Mouse (Mus musculus) CH12.LX (cell line): Measurements from ENCODE around the gene Arvcf. TPM values are rescaled to one million over a fixed set of nuclear protein-coding genes. Genes with fewer than 3 reads are reported as not detected.

Experiments
- DNase-seq: peaks from one replicate; pipeline ENCODE4 v3.0.0-alpha.2; 2013; ENCODE audit errors: extremely low read depth
- H3K27ac ChIP-seq: 2 replicates; pipeline ENCODE4 v1.5.1; 2012; ENCODE audit warnings: low read depth, mild to moderate bottlenecking, control low read depth, moderate library complexity; ENCODE audit not compliant: insufficient read depth
- H3K27me3 ChIP-seq: replicated peaks from 2 replicates; pipeline ENCODE3; 2012; ENCODE audit warnings: inconsistent platforms
- H3K36me3 ChIP-seq, 2 experiments: replicated peaks in 1 of 2; 2 replicates each; pipeline versions ENCODE3 to v1.6.1; 2012; ENCODE audit warnings: inconsistent platforms in 1 of 2, low read length in 1 of 2, mild to moderate bottlenecking in 1 of 2, mixed read lengths in 1 of 2, moderate library complexity in 1 of 2; ENCODE audit not compliant: control insufficient read depth in 1 of 2, insufficient read depth in 1 of 2
- H3K4me1 ChIP-seq, 2 experiments: 2 replicates each; pipeline ENCODE4 v1.6.1; 2012; ENCODE audit warnings: inconsistent platforms in 1 of 2, moderate library complexity in 1 of 2; ENCODE audit not compliant: insufficient read depth in 2 of 2, control insufficient read depth in 1 of 2
- H3K4me2 ChIP-seq: 2 replicates; pipeline ENCODE4 v1.6.1; 2012; ENCODE audit warnings: low read depth, mild to moderate bottlenecking, control low read depth; ENCODE audit not compliant: poor library complexity, insufficient read depth, severe bottlenecking
- H3K4me3 ChIP-seq, 3 experiments: fragments of 150-350 bp in 1 of 3; sonication (generic) in 1 of 3; replicated peaks in 1 of 3; 2 replicates each; pipeline versions ENCODE3 to v1.5.1; 2011 to 2012; ENCODE audit warnings: low read depth in 2 of 3, low read length in 2 of 3, mild to moderate bottlenecking in 2 of 3, moderate library complexity in 2 of 3, control low read depth in 1 of 3, improper control_type of control experiment in 1 of 3, inconsistent platforms in 1 of 3, mixed read lengths in 1 of 3; ENCODE audit not compliant: poor library complexity in 1 of 3
- H3K79me2 ChIP-seq: replicated peaks from 2 replicates; pipeline ENCODE4 v1.6.1; 2012; ENCODE audit warnings: mild to moderate bottlenecking, moderate library complexity; ENCODE audit not compliant: control insufficient read depth, poor library complexity, insufficient read depth, severe bottlenecking; ENCODE audit errors: extremely low read depth
- H3K9ac ChIP-seq: 2 replicates; pipeline ENCODE4 v1.6.1; 2012; ENCODE audit warnings: low read depth, mild to moderate bottlenecking, control low read depth, moderate library complexity; ENCODE audit not compliant: insufficient read depth
- H3K9me3 ChIP-seq: replicated peaks from 2 replicates; pipeline ENCODE3; 2012; ENCODE audit warnings: low read length, inconsistent platforms, mixed read lengths
- BHLHE40 ChIP-seq: IDR thresholded peaks from 2 replicates; pipeline ENCODE4 v1.6.1; 2011; ENCODE audit warnings: mild to moderate bottlenecking, low read depth, low read length, improper control_type of control experiment
- CHD1 ChIP-seq: IDR thresholded peaks from 2 replicates; pipeline ENCODE4 v1.6.1; 2012; ENCODE audit warnings: low read depth, low read length, improper control_type of control experiment, inconsistent platforms
- CHD2 ChIP-seq: IDR thresholded peaks from 2 replicates; pipeline ENCODE4 v1.6.1; 2011; ENCODE audit warnings: low read length, improper control_type of control experiment
- CTCF ChIP-seq, 2 experiments: IDR thresholded peaks in 1 of 2; conservative IDR thresholded peaks in 1 of 2; 2 replicates each; pipeline ENCODE4 v1.5.1; 2011 to 2012; ENCODE audit warnings: low read depth in 2 of 2, low read length in 2 of 2, improper control_type of control experiment in 1 of 2, inconsistent platforms in 1 of 2, mild to moderate bottlenecking in 1 of 2, moderate library complexity in 1 of 2
- E2F4 ChIP-seq: IDR thresholded peaks from 2 replicates; pipeline ENCODE4 v1.6.1; 2011; ENCODE audit warnings: low read depth, low read length, improper control_type of control experiment; ENCODE audit not compliant: insufficient replicate concordance
- ELF1 ChIP-seq: IDR thresholded peaks from 2 replicates; pipeline ENCODE4 v1.6.1; 2014; ENCODE audit warnings: low read depth, mild to moderate bottlenecking, inconsistent platforms, low read length, improper control_type of control experiment
- ETS1 ChIP-seq: conservative IDR thresholded peaks from 2 replicates; pipeline ENCODE4 v1.6.1; 2012; ENCODE audit warnings: low read depth, mild to moderate bottlenecking, inconsistent platforms, low read length, improper control_type of control experiment, moderate library complexity
- GABPA ChIP-seq: IDR thresholded peaks from 2 replicates; pipeline ENCODE4 v1.6.1; 2012; ENCODE audit warnings: low read depth, low read length, improper control_type of control experiment, inconsistent platforms; ENCODE audit not compliant: insufficient replicate concordance
- IRF4 ChIP-seq: IDR thresholded peaks from 2 replicates; pipeline ENCODE4 v1.6.1; 2014; ENCODE audit warnings: low read depth, mild to moderate bottlenecking, inconsistent platforms, low read length, improper control_type of control experiment
- JUN ChIP-seq: IDR thresholded peaks from 2 replicates; pipeline ENCODE4 v1.6.1; 2011; ENCODE audit warnings: low read depth, mild to moderate bottlenecking, low read length, improper control_type of control experiment, moderate library complexity; ENCODE audit not compliant: insufficient read depth
- JUND ChIP-seq: conservative IDR thresholded peaks from 2 replicates; pipeline ENCODE4 v1.6.1; 2011; ENCODE audit warnings: low read depth, low read length, improper control_type of control experiment
- MAFK ChIP-seq: IDR thresholded peaks from 2 replicates; pipeline ENCODE4 v1.6.1; 2011; ENCODE audit warnings: low read length, improper control_type of control experiment; ENCODE audit not compliant: insufficient replicate concordance
- MAX ChIP-seq: IDR thresholded peaks from 2 replicates; pipeline ENCODE4 v1.6.1; 2011; ENCODE audit warnings: low read length, improper control_type of control experiment
- MAZ ChIP-seq: IDR thresholded peaks from 2 replicates; pipeline ENCODE4 v1.6.1; 2012; ENCODE audit warnings: low read depth, mild to moderate bottlenecking, inconsistent platforms, low read length, improper control_type of control experiment, moderate library complexity
- MEF2A ChIP-seq: IDR thresholded peaks from 2 replicates; pipeline ENCODE4 v1.6.1; 2014; ENCODE audit warnings: low read depth, mild to moderate bottlenecking, inconsistent platforms, low read length, improper control_type of control experiment, borderline replicate concordance
- MXI1 ChIP-seq: IDR thresholded peaks from 2 replicates; pipeline ENCODE4 v1.6.1; 2011; ENCODE audit warnings: mild to moderate bottlenecking, low read depth, low read length, improper control_type of control experiment
- MYC ChIP-seq: IDR thresholded peaks from 2 replicates; pipeline ENCODE4 v1.6.1; 2011; ENCODE audit warnings: low read depth, mild to moderate bottlenecking, improper control_type of control experiment, low read length
- NELFE ChIP-seq: IDR thresholded peaks from 2 replicates; pipeline ENCODE4 v1.6.1; 2011; ENCODE audit warnings: low read depth, low read length, improper control_type of control experiment
- NRF1 ChIP-seq: IDR thresholded peaks from 2 replicates; pipeline ENCODE4 v1.6.1; 2014; ENCODE audit warnings: low read depth, mild to moderate bottlenecking, inconsistent platforms, low read length, improper control_type of control experiment, moderate library complexity
- PAX5 ChIP-seq: IDR thresholded peaks from 2 replicates; pipeline ENCODE4 v1.6.1; 2012; ENCODE audit warnings: low read length, inconsistent platforms, mixed read lengths
- POLR2A ChIP-seq: IDR thresholded peaks from 2 replicates; pipeline ENCODE4 v1.6.1; 2011; ENCODE audit warnings: low read depth, mild to moderate bottlenecking, improper control_type of control experiment, low read length
- POLR2AphosphoS2 ChIP-seq: IDR thresholded peaks from 2 replicates; pipeline ENCODE4 v1.6.1; 2011; ENCODE audit warnings: low read depth, low read length, improper control_type of control experiment
- RAD21 ChIP-seq: IDR thresholded peaks from 2 replicates; pipeline ENCODE4 v1.6.1; 2011; ENCODE audit warnings: low read depth, mild to moderate bottlenecking, low read length, improper control_type of control experiment, moderate library complexity
- RCOR1 ChIP-seq: conservative IDR thresholded peaks from 2 replicates; pipeline ENCODE4 v1.6.1; 2012; ENCODE audit warnings: low read depth, mild to moderate bottlenecking, inconsistent platforms, low read length, improper control_type of control experiment
- SIN3A ChIP-seq: IDR thresholded peaks from 2 replicates; pipeline ENCODE4 v1.6.1; 2012; ENCODE audit warnings: low read length, improper control_type of control experiment, inconsistent platforms
- SMC3 ChIP-seq: IDR thresholded peaks from 2 replicates; pipeline ENCODE4 v1.6.1; 2011; ENCODE audit warnings: low read depth, low read length, improper control_type of control experiment
- TCF12 ChIP-seq: IDR thresholded peaks from 2 replicates; pipeline ENCODE4 v1.6.1; 2014; ENCODE audit warnings: low read depth, mild to moderate bottlenecking, inconsistent platforms, low read length, improper control_type of control experiment
- ZC3H11A ChIP-seq: IDR thresholded peaks from 2 replicates; pipeline ENCODE4 v1.6.1; 2012; ENCODE audit warnings: low read depth, mild to moderate bottlenecking, inconsistent platforms, low read length, improper control_type of control experiment
- ZKSCAN1 ChIP-seq: IDR thresholded peaks from 2 replicates; pipeline ENCODE4 v1.6.1; 2012; ENCODE audit warnings: low read depth, inconsistent platforms, low read length, improper control_type of control experiment, borderline replicate concordance
- dilution Hi-C: fragments of 300-500 bp; cut with MboI; formaldehyde crosslinking; loops from 2 replicates; pipeline ENCODE4 v1.14.3; 2020; ENCODE audit warnings: low sequenced_read_pairs; ENCODE audit not compliant: extremely low pct_unique_long_range_greater_than_20kb, extremely low pct_ligation_motif_present
- in situ Hi-C: fragments of 300-500 bp; cut with MboI; formaldehyde crosslinking; loops from 3 replicates; pipeline ENCODE4 v1.14.3; 2019; ENCODE audit warnings: low sequenced_read_pairs, low pct_ligation_motif_present, low pct_unique_long_range_greater_than_20kb, mixed read lengths
- polyA plus RNA-seq: library from polyadenylated mRNA; unstranded; fragments of >175 nt; gene quantifications from 2 replicates; pipeline ENCODE4 v1.2.1, GENCODE M21; 2012; ENCODE audit warnings: low read depth; ENCODE audit not compliant: insufficient read length
- total RNA-seq, 2 experiments: library from RNA; depleted of rRNA; stranded (reverse); fragments of 300-350 nt in 1 of 2; fragments of >200 nt in 1 of 2; gene quantifications; 2 replicates each; pipeline ENCODE4 v1.2.3; 2012 to 2014

The Arvcf gene
- total and polyA plus RNA-seq, 3 experiments, result 1.1 to 7.5 (median 3.9) TPM

DNA sequence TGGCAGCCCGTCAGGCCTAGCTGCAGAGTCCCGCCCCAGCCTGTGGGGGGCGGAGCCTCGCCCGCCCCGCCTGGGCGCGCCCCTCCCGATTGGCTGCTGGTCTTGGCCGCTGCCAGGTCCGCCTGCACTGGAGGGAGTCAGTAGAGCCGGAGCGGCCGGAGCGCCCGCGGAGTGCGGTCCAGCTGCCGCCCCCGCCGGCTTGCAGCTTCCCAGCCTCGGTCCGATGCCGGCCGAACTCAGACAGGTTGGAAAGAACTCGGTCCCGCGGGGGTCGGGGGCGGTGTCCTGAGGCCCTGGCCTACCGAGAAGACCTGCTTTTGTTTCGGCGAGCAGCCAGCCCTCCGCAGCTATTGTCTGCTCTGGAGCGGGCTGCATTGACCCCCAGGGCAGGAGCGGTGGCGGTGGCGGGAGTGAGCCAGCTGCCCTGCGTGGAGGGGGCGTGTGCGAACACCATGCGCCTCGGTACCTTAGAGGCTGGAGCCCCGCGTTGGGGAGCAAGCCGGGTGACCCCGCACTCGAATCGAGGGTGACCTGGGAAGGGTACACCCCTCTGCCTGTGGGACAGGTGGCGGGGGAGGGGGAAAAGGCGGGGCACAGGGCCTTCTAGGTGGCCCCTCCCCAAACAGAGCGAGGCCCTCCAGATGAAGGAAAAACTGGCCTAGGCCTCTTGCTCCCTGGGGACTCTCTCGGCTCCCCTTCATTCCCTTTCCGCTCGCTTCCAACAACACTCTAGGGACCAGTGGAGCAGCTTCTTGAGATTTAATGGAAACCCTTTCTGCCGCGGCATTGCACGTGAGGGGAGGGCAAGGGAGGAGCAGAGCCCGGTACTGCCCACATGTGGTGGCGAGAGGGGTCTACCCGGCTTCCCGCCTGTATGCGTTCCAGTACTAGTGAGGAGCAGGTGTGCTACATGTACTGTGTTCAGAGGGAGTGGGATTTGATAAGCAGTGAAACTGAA lies 44.8 kb downstream of the Arvcf start (continued):
- TF ChIP-seq CHD2 (no peak), JUND (no peak), TCF12 (0 out of 2 replicates have a peak, but pooled peaks have one; percentile 44), MEF2A (peak; percentile 35; the same call in 1 of the 2 replicates), MYC (no peak; the same call in 1 of the 2 replicates), POLR2AphosphoS2 (no peak), JUN (no peak), NELFE (peak; percentile 64), CHD1 (no peak), ZKSCAN1 (no peak), CTCF (conservative IDR thresholded peaks at IDR 0.05 in 1 of 2, IDR thresholded peaks at IDR 0.05 in 1 of 2; ENCODE audit: low read depth in 2 of 2, low read length in 2 of 2) (peak in 1 of 2 experiments; percentile 67; a peak in 2 of 4 replicates), ELF1 (no peak; the same call in 1 of the 2 replicates), IRF4 (no peak; the same call in none of the 2 replicates), PAX5 (no peak), MAZ (peak; percentile 74; the same call in 1 of the 2 replicates), MXI1 (peak; percentile 76), MAFK (no peak), NRF1 (no peak), RAD21 (peak; percentile 26), SMC3 (peak; percentile 52), POLR2A (peak; percentile 65)

DNA sequence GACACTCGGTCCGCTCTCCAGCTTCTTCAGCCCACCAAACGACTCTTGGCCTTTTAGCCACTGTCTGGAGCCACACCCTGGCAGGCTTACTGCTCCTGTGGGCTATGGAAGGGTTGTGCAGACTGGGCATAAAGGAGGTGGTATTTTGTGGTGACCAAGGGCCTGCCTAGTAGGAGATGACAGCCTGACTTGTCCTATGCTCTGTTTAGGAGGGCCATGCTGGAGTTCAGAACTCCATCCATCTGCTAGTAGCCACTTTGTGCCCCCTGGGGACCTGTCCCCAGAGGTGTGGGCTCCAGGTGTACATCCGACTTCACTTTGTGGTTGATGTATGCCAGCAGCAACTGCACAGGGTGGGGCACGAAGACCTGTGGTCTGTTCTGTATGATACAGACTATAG lies 45.6 kb downstream of the Arvcf start:
- H3K27ac ChIP-seq, result no peak overlapping the region
- peaks cover 15% of the 10 kb centered on the region for H3K27me3 ChIP-seq
- no peaks in the 10 kb centered on the region for H3K9me3 ChIP-seq
- peaks cover 18 to 42% of the 10 kb centered on the region in 2 experiments for H3K4me1 ChIP-seq
- in situ Hi-C loops (no loop called here), dilution Hi-C loops (no loop called here)
- H3K79me2 ChIP-seq, result no peaks in the 10 kb centered on the region
- peaks cover 0 to 11% of the 10 kb centered on the region in 2 experiments for H3K36me3 ChIP-seq
- DNase-seq, result no peak
- no peak overlapping the region for H3K4me2 ChIP-seq
- no peak overlapping the region for H3K9ac ChIP-seq
- H3K4me3 ChIP-seq, result no peak overlapping the region
- TF ChIP-seq MXI1 (no peak), MEF2A (no peak), RCOR1 (no peak), BHLHE40 (no peak), ETS1 (no peak), GABPA (no peak), CTCF (conservative IDR thresholded peaks at IDR 0.05 in 1 of 2, IDR thresholded peaks at IDR 0.05 in 1 of 2; ENCODE audit: low read depth in 2 of 2, low read length in 2 of 2) (no peak), ZKSCAN1 (no peak), MAX (no peak), TCF12 (no peak), POLR2AphosphoS2 (no peak), MAFK (no peak), ELF1 (no peak), SIN3A (no peak), CHD1 (no peak), MAZ (no peak), MYC (no peak), E2F4 (no peak), ZC3H11A (no peak), NELFE (no peak)
